Mouse (Mus musculus) heart, postnatal 0 days (tissue): ENCODE results near the gene Pxdc1.

Experiments
- CTCF ChIP-seq: IDR thresholded peaks from 2 replicates; pipeline ENCODE4 v1.5.1; 2016; ENCODE audit warnings: antibody characterized with exemption, control low read depth, low read depth
- EP300 ChIP-seq: IDR thresholded peaks from 2 replicates; pipeline ENCODE4 v1.6.1; 2016; ENCODE audit warnings: antibody characterized with exemption, low read depth

DNA sequence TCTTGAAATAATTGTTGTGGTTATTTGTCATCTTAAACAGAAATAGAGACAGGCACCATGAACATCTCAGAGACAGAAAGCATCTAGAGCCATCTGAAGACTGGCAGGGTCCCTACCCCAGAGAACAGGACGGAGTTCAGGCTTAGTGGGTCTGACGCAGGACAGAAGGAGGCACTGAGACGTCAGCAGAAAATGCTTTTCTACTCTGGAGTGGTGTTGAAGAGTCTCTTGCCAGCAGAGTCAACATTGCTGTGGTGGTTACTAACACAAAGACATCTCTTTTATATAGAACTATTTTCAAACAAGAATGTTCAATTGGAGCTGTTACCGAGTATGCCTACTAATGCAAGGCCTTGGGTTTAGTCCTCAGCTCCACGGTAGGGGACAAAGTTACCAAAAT is 20.1 kb upstream of the Pxdc1 start:
- no peak for TF ChIP-seq CTCF
- no peak for TF ChIP-seq EP300
